Mouse (Mus musculus): ENCODE results near the gene Nectin3. TPM values are rescaled to one million over a fixed set of nuclear protein-coding genes. Genes with fewer than 3 reads are reported as not detected.

The Nectin3 gene
- total RNA-seq (2015; ENCODE audit: low replicate concordance) (not detected in 2 replicates), total RNA-seq (2017; ENCODE audit: low replicate concordance) (not detected in 2 replicates)

DNA sequence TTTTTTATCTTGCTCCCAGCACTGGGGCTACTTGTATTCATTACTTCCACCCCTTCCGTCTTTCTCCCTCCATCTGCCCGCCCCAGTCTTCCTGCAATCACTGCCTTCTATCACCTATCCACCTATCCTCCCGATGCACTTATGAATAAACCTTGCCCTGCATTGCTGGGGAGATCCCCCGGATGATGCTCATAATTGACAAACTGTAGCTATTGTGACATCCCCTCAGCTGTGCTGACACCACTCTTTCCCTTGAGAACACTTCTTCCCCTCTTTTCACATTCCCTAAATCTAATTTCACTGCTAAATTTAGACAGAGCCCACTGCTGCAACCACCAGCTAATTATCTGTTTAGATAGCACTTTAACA is at the start of gene Nectin3:
TSS of gene Nectin3 (minus strand) at position 105 of the 369 bp plus-strand sequence.
- no peak for ATAC-seq (replicated peaks; ENCODE audit: low FRiP score, poor library complexity, severe bottlenecking)

- no peak for ATAC-seq (replicated peaks; ENCODE audit: low FRiP score, poor library complexity, severe bottlenecking)
These were observed 39.8 kb upstream of the Nectin3 start for GRCm38 (mm10) chr16:46538092-46538491.

DNA sequence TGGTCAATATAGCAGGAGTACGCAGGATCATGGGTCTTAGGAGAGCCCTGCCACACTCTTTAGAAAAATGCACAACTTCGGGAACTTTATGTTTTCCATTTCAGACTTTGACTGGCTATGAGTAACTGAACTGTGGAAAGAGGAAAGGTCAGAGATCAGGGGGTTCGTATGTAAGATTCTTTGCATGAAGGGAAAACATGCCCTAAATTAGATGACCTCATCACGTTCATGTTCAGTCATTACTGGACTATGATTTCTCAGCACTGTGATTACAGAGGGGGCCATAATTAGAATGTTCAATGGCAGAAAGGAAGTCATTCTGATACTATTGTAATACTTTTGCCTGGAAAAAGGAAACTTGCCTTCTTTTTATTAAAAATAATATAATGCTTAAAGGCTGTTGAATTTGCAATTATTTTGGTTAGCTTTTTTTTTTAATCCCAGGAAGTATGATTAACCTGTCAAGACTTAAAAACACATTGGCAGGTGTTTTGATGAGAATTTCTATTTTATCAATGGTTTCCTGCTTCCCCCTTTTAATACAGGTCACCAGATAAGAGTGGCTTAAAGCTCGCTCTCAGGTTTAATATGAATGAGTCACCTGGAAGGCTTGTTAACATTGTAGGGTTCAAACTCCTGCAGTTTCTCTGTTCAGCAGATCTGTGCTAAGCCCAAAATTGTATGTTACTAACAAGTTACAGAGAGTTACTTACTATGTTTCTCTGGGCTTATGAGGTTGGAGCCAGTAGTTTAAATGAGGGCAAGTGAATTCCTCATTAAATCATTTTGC is 34.3 kb upstream of the Nectin3 start:
- no peak for ATAC-seq (replicated peaks; ENCODE audit: low FRiP score, poor library complexity, severe bottlenecking)

GRCm38 (mm10) chr16:46531023-46531422 is 32.7 kb upstream of the Nectin3 start:
- no peak for ATAC-seq (replicated peaks; ENCODE audit: low FRiP score, poor library complexity, severe bottlenecking)

DNA sequence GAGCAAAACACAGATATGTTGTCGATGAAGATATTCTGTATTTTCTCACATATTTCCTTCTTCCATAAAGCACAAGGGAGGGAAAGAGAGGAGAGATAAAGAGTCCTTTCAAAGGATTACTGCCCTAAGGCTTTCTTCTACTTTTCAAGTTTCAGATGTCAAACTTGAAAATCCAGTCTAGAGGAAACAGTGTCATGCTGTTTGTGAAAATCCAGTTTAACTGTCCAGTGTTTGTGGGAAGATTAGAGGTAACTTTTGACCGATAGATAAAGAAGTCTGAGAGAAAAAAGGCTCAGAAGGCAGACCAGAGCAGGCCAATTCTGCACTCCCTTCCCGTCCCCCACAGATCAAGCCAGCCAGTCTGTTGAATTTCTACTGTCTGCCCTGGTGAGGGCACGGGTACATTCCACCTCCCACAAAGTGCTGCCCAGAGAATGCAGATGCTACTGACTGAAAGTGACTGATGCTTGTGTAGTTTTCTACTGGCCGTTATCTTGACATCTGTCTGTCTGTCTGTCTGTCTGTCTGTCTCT is 22.6 kb upstream of the Nectin3 start:
- ATAC-seq (replicated peaks; ENCODE audit: low FRiP score, poor library complexity, severe bottlenecking): no peak

DNA sequence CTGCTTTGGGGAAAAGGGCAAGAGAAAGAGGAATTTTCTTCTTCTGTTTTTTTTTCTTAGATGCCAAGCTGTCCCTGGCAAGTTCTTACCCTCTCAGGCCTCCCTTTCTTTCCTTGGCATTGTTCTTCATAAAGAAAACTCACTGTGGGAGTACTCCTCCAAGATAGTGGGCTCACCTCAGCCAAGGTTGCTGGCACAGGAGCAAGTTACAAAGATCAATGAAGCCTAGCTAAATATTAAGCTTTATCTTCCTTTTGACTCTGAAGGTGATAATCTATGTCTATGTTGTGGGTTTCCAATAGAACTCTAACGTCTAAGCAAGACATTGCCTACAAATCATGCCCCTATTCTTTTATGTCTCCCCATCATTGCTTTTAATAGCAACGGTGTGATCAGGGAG is 21.3 kb upstream of the Nectin3 start:
- no peak for ATAC-seq (replicated peaks; ENCODE audit: low FRiP score, poor library complexity, severe bottlenecking)

DNA sequence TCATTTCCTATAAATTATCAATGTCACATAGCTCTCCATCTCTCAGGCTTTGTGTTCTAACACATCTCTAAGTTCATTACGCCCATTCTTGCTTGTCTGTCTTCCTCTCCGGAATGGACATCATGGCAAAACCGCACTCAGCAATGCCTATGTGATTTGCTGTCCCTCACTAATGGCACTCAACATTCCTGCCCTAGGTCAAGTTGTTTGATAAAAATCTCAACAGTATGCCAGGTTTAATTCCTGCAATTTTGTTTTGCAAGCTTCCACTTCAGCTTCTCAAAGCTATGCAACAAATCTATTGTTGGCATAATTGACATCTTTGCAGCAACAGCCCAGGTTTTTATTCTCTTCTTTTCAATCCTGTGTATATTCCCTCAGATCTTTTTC is 9.6 kb upstream of the Nectin3 start:
- no peak for ATAC-seq (replicated peaks; ENCODE audit: low FRiP score, poor library complexity, severe bottlenecking)

GRCm38 (mm10) chr16:46507260-46507943 is 9.1 kb upstream of the Nectin3 start:
- no peak for ATAC-seq (replicated peaks; ENCODE audit: low FRiP score, poor library complexity, severe bottlenecking)

DNA sequence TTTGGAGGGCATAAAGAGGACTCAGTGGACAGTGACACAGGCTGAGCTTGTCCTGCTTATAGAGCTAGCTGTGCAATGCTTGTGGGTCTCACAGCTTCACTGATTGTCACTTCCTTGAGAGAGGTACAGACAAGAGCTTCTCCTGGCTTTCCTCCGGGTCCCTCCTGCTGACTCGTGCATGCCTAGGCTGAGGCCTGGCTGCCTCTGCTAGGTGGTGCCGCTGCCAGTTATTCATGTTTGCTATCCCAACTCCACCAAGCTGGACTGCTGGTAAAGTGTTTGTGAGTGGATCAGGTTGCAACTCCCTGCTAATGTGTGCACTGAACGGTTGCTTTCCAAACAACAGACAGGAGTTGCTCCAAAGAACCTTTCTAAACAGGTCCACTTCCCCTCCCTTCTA is 5.7 kb upstream of the Nectin3 start:
- ATAC-seq (replicated peaks; ENCODE audit: low FRiP score, poor library complexity, severe bottlenecking): no peak

DNA sequence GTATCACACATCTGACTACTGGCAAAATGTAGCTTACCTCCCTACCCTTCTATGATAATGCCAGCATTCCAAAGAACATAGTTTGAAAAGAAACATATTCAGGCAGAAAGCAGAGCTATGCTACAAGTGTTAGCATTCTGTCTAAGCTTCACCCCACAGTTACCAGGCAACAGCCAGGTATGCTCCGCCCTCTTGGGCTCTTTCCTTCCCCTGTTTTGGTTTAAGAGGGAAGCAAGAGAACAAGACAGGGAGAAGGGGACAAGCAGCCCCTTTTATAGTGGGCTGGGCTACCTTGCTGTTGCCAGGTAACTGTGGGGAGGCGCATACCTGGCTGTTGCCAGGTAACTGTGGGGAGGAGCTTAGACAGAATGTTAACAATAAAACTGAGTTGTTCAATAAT is 4.0 kb upstream of the Nectin3 start:
- no peak for ATAC-seq (replicated peaks; ENCODE audit: low FRiP score, poor library complexity, severe bottlenecking)

DNA sequence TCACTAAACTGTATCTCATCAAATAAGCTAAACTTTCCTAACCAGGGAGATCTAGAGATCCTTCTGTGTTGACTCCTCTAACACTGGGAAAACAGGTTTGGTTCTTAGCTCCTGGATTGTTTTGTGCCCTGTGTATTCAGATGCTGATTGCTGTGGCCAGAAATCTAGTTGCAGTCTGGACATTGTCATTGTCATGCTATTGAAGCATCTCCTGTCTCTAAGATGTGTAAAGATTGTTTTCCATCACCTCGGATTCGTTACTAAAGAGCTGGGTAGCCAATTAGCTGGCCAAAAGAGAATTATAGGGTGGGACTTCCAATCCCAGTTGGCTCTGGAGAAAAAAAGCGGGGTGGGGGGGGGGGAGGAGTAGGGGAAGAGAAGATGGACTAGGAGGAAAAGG is 2.4 kb upstream of the Nectin3 start:
- no peak for ATAC-seq (replicated peaks; ENCODE audit: low FRiP score, poor library complexity, severe bottlenecking)

DNA sequence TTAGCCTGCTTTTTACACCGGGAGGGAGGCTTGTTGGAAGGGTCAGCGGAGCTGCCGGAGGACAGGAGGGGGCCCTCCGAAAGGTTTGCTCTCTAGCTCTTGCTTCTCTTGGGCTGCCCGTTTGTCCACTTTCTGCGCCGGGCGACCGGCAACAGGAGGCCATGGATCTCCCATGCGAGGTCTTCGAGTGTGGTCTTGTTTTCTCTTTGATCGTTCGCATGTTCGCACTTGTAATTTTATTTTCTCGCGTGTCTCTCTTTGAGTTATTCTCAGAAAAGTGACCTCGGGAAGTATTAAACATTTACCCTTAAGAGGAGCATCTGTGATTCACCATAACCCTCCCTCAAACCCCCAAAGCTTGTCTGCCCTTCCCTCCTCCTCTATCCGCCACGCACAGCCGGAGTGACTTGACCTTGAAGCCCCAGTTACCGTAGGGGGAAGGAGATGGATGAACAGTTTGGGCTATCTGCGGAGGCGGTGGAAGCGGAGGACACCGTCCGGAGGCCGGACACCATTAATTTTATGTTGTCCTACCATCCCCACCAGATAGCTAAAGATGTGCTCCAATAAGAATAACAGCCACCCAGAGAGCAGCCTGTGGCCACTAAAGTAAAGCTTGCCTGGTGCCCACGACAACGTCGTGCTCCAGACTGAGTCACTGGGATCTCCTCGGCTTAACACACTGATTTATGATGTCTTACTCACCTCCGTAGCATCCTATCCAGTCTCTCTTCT is 472 bp downstream of the Nectin3 start:
- no peak for ATAC-seq (replicated peaks; ENCODE audit: low FRiP score, poor library complexity, severe bottlenecking)

DNA sequence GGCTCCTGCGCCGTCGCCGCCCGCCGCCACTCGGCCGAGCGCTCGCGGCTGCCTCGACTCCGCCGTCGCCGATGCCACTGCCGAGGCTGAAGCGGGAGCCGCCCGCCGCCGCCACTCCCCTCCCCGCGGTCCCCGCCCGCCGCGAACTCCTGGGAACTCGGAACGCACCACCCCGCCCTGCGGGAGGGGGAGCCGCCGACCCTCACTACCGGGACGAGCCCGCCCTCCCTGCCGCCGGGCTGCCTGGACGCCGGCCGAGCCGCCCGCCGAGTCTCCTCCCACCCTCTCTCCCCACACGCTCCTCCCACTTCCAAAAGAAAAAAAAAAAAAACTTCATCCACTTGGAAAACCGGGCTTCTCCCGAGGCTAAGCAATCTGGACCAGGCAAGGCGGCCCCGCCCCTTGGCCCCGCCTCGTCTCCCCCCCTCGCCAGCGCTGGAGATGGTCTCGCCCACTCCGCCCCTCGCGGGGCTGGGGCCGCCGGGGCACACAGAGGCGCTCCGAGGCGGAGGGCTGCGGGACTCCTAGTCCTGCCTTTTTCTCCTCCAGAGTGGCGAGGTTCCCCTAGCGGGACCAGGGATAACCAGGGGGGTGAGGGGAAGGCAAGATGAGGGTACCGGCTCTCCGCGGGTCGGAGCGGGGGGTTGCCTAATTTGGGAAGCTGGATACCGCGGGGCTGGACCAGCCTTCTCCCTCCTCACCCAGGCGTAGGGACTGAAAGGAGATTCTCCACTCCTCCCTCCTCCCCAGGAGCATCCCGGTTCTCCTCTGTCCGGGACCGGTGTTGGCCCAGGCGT is 1.2 kb downstream of the Nectin3 start:
- ATAC-seq (replicated peaks; ENCODE audit: low FRiP score, poor library complexity, severe bottlenecking): no peak

GRCm38 (mm10) chr16:46496031-46496868 is 2.1 kb downstream of the Nectin3 start:
- no peak for ATAC-seq (replicated peaks; ENCODE audit: low FRiP score, poor library complexity, severe bottlenecking)

DNA sequence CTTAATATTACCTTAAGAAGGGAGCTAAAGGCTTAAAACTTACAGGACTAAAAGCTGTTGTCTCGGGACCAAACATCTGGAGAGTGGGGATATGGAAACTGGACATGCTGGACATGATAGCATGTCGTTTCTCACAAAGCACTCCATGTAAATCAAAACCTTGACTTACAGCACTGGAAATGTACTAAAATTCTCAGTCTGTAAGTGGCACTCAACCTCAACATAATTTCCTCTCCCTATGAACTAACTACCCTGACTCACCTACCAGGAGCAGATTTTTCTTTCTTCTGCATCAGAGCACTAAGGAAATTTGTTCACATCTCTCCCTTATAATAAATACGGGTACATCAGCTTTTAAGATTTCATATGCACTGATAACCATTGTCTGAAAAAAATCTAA is 3.1 kb downstream of the Nectin3 start:
- no peak for ATAC-seq (replicated peaks; ENCODE audit: low FRiP score, poor library complexity, severe bottlenecking)

- no peak for ATAC-seq (replicated peaks; ENCODE audit: low FRiP score, poor library complexity, severe bottlenecking)
These were observed 10.8 kb downstream of the Nectin3 start for GRCm38 (mm10) chr16:46487436-46488097.

GRCm38 (mm10) chr16:46477336-46477735 is 21.0 kb downstream of the Nectin3 start:
- no peak for ATAC-seq (replicated peaks; ENCODE audit: low FRiP score, poor library complexity, severe bottlenecking)

- ATAC-seq (replicated peaks; ENCODE audit: low FRiP score, poor library complexity, severe bottlenecking): no peak
These were observed 46.9 kb downstream of the Nectin3 start for GRCm38 (mm10) chr16:46451421-46451820.

Data from erythroblast, adult 5-6 weeks (primary cell).